Mouse (Mus musculus) forebrain, embryonic 10.5 days (tissue): ENCODE data around the gene Ift88. TPM values are rescaled to one million over a fixed set of nuclear protein-coding genes. Genes with fewer than 3 reads are reported as not detected.

Experiments used
- DNase-seq: peaks from one replicate; pipeline ENCODE4 v3.0.0-alpha.2; 2017; ENCODE audit warnings: low spot score; ENCODE audit errors: extremely low spot score
- H3K27ac ChIP-seq: fragments of 300-500 bp; sonication (generic); 2 replicates; pipeline ENCODE4 v1.5.1; 2016; ENCODE audit warnings: mild to moderate bottlenecking
- H3K27me3 ChIP-seq: fragments of 300-500 bp; sonication (generic); 2 replicates; pipeline ENCODE4 v1.6.1; 2016; ENCODE audit warnings: mild to moderate bottlenecking; ENCODE audit not compliant: poor library complexity, severe bottlenecking
- H3K36me3 ChIP-seq: fragments of 300-500 bp; sonication (generic); replicated peaks from 2 replicates; pipeline ENCODE4 v1.6.1; 2016; ENCODE audit warnings: mild to moderate bottlenecking, moderate library complexity
- H3K4me1 ChIP-seq: fragments of 300-500 bp; sonication (generic); 2 replicates; pipeline ENCODE4 v1.6.1; 2016
- H3K4me3 ChIP-seq: fragments of 300-500 bp; sonication (generic); 2 replicates; pipeline ENCODE4 v1.5.1; 2016; ENCODE audit warnings: mild to moderate bottlenecking, moderate library complexity
- H3K9me3 ChIP-seq: fragments of 300-500 bp; sonication (generic); 2 replicates; pipeline ENCODE4 v1.6.1; 2016; ENCODE audit warnings: mild to moderate bottlenecking, moderate library complexity
- WGBS: fragments of 180-500 bp; shearing (Covaris S2); methylation state at CpG from one replicate; pipeline ENCODE4 v1.1.7; 2016; 5-methylcytosine and 5-hydroxymethylcytosine counted together
- polyA plus RNA-seq: library from polyadenylated mRNA; unstranded; fragments of >200 nt; fragmentation: Nextera tagmentation; extraction: Ambion mirVana; gene quantifications from 2 replicates; pipeline ENCODE4 v1.2.1, GENCODE M21; 2016

Gene Ift88
- polyA plus RNA-seq, 1 experiment from 2014 or later, result 11.5 TPM

GRCm38 (mm10) chr14:57537261-57538015 is 113.6 kb downstream of the Ift88 start:
- H3K27ac ChIP-seq, result 0 out of 2 replicates have a peak overlapping the region, but pooled peaks have one; percentile 12
- 8% methylated on average over 16 of the region's 16 CpGs for WGBS
- H3K36me3 ChIP-seq, result no peaks in the 10 kb centered on the region
- 0 out of 2 replicates have a peak, but pooled peaks cover 4% of the 10 kb centered on the region for H3K9me3 ChIP-seq
- H3K4me3 ChIP-seq, result peak overlapping the region; percentile 21; the same call in 1 of the 2 replicates
- peaks cover 96% of the 10 kb centered on the region for H3K27me3 ChIP-seq
- peak; percentile 39 for DNase-seq
- H3K4me1 ChIP-seq, result peaks cover 39% of the 10 kb centered on the region

GRCm38 (mm10) chr14:57540683-57541082 is 116.8 kb downstream of the Ift88 start:
- WGBS, result 87% methylated on average over 11 of the region's 11 CpGs
- no peak for DNase-seq
- H3K27me3 ChIP-seq, result peaks cover 83% of the 10 kb centered on the region

GRCm38 (mm10) chr14:57542231-57542630 is 118.4 kb downstream of the Ift88 start:
- 31% methylated on average over 34 of the region's 34 CpGs for WGBS
- Histone ChIP-seq H3K36me3 (0 out of 2 replicates have a peak, but pooled peaks cover 1% of the 10 kb centered on the region), H3K27ac (peak overlapping the region; percentile 58; the same call in 1 of the 2 replicates), H3K9me3 (0 out of 2 replicates have a peak, but pooled peaks cover 4% of the 10 kb centered on the region), H3K4me3 (peak overlapping the region; percentile 40), H3K27me3 (peaks cover 67% of the 10 kb centered on the region), H3K4me1 (peaks cover 26% of the 10 kb centered on the region)
- DNase-seq, result no peak

More at GRCm38 (mm10) chr14:57540683-57541082, 116.8 kb downstream of the Ift88 start:
- Histone ChIP-seq H3K27ac (no peak overlapping the region), H3K36me3 (no peaks in the 10 kb centered on the region), H3K9me3 (0 out of 2 replicates have a peak, but pooled peaks cover 4% of the 10 kb centered on the region), H3K4me1 (peaks cover 24% of the 10 kb centered on the region), H3K4me3 (no peak overlapping the region)

- 92% methylated on average over 13 of the region's 13 CpGs for WGBS
- DNase-seq, result no peak
- no peak overlapping the region for H3K4me3 ChIP-seq
- H3K4me1 ChIP-seq, result peaks cover 15% of the 10 kb centered on the region
- no peak overlapping the region for H3K27ac ChIP-seq
- H3K36me3 ChIP-seq, result 0 out of 2 replicates have a peak, but pooled peaks cover 6% of the 10 kb centered on the region
- H3K27me3 ChIP-seq, result peaks cover 54% of the 10 kb centered on the region
- H3K9me3 ChIP-seq, result 0 out of 2 replicates have a peak, but pooled peaks cover 4% of the 10 kb centered on the region
These were observed 119.7 kb downstream of the Ift88 start for GRCm38 (mm10) chr14:57543420-57544039.

- Histone ChIP-seq H3K4me1 (peaks cover 15% of the 10 kb centered on the region), H3K36me3 (peaks cover 19% of the 10 kb centered on the region), H3K27me3 (peaks cover 35% of the 10 kb centered on the region), H3K27ac (no peak overlapping the region), H3K9me3 (0 out of 2 replicates have a peak, but pooled peaks cover 4% of the 10 kb centered on the region), H3K4me3 (no peak overlapping the region)
- no peak for DNase-seq
- 87% methylated on average over 17 of the region's 17 CpGs for WGBS
These were observed 121.7 kb downstream of the Ift88 start for GRCm38 (mm10) chr14:57545526-57545925.

GRCm38 (mm10) chr14:57546131-57546530 is 122.3 kb downstream of the Ift88 start:
- DNase-seq, result no peak
- Histone ChIP-seq H3K27me3 (peaks cover 29% of the 10 kb centered on the region), H3K27ac (no peak overlapping the region), H3K9me3 (0 out of 2 replicates have a peak, but pooled peaks cover 4% of the 10 kb centered on the region), H3K4me1 (peaks cover 15% of the 10 kb centered on the region), H3K4me3 (no peak overlapping the region), H3K36me3 (peaks cover 19% of the 10 kb centered on the region)
- WGBS, result 90% methylated on average over 8 of the region's 8 CpGs

- H3K36me3 ChIP-seq, result peaks cover 19% of the 10 kb centered on the region
- no peak overlapping the region for H3K27ac ChIP-seq
- H3K27me3 ChIP-seq, result peaks cover 24% of the 10 kb centered on the region
- no peak for DNase-seq
- 37% methylated on average over 13 of the region's 13 CpGs for WGBS
- H3K9me3 ChIP-seq, result 0 out of 2 replicates have a peak, but pooled peaks cover 4% of the 10 kb centered on the region
- peaks cover 15% of the 10 kb centered on the region for H3K4me1 ChIP-seq
- H3K4me3 ChIP-seq, result no peak overlapping the region
These were observed 122.7 kb downstream of the Ift88 start for GRCm38 (mm10) chr14:57546557-57547021.

GRCm38 (mm10) chr14:57547062-57547461 is 123.2 kb downstream of the Ift88 start:
- Histone ChIP-seq H3K9me3 (0 out of 2 replicates have a peak, but pooled peaks cover 3% of the 10 kb centered on the region), H3K36me3 (peaks cover 19% of the 10 kb centered on the region), H3K4me3 (no peak overlapping the region), H3K4me1 (peaks cover 13% of the 10 kb centered on the region), H3K27ac (no peak overlapping the region), H3K27me3 (peaks cover 20% of the 10 kb centered on the region)
- 89% methylated on average over 5 of the region's 5 CpGs for WGBS
- DNase-seq, result no peak

GRCm38 (mm10) chr14:57552945-57553344 is 129.1 kb downstream of the Ift88 start:
- H3K9me3 ChIP-seq, result no peaks in the 10 kb centered on the region
- DNase-seq, result no peak
- H3K27me3 ChIP-seq, result no peaks in the 10 kb centered on the region
- no peak overlapping the region for H3K27ac ChIP-seq
- peaks cover 23% of the 10 kb centered on the region for H3K36me3 ChIP-seq
- H3K4me3 ChIP-seq, result no peak overlapping the region
- no peaks in the 10 kb centered on the region for H3K4me1 ChIP-seq

GRCm38 (mm10) chr14:57554434-57554833 is 130.6 kb downstream of the Ift88 start:
- H3K36me3 ChIP-seq, result peaks cover 22% of the 10 kb centered on the region
- no peaks in the 10 kb centered on the region for H3K4me1 ChIP-seq
- no peak overlapping the region for H3K27ac ChIP-seq
- no peaks in the 10 kb centered on the region; the same call in 1 of the 2 replicates for H3K9me3 ChIP-seq
- DNase-seq, result no peak
- no peaks in the 10 kb centered on the region for H3K27me3 ChIP-seq
- no peak overlapping the region for H3K4me3 ChIP-seq
- 90% methylated on average over 5 of the region's 5 CpGs for WGBS

GRCm38 (mm10) chr14:57555471-57556070 is 131.7 kb downstream of the Ift88 start:
- Histone ChIP-seq H3K4me1 (no peaks in the 10 kb centered on the region), H3K27me3 (no peaks in the 10 kb centered on the region), H3K9me3 (no peaks in the 10 kb centered on the region; the same call in 1 of the 2 replicates), H3K4me3 (no peak overlapping the region), H3K27ac (no peak overlapping the region), H3K36me3 (peaks cover 25% of the 10 kb centered on the region)
- no peak for DNase-seq
- 86% methylated on average over 7 of the region's 7 CpGs for WGBS

- Histone ChIP-seq H3K4me1 (no peaks in the 10 kb centered on the region), H3K36me3 (peaks cover 29% of the 10 kb centered on the region), H3K9me3 (no peaks in the 10 kb centered on the region; the same call in 1 of the 2 replicates), H3K27ac (no peak overlapping the region), H3K4me3 (no peak overlapping the region), H3K27me3 (no peaks in the 10 kb centered on the region)
- no peak for DNase-seq
- 88% methylated on average over 1 of the region's 1 CpGs for WGBS
These were observed 133.1 kb downstream of the Ift88 start for GRCm38 (mm10) chr14:57556922-57557321.
